Mouse (Mus musculus): Measurements from ENCODE around the gene Srsf1. TPM values are rescaled to one million over a fixed set of nuclear protein-coding genes. Genes with fewer than 3 reads are reported as not detected.

The Srsf1 gene
- polyA plus RNA-seq, 1 experiment from 2014 or later: 334 TPM

GRCm38 (mm10) chr11:88073343-88073875 lies 26.2 kb downstream of the Srsf1 start:
- no peaks in the 10 kb centered on the region for H3K9me3 ChIP-seq (ENCODE audit: control insufficient read depth, low read length)
- H3K27ac ChIP-seq (ENCODE audit: low read depth): no peak overlapping the region
- DNase-seq (ENCODE audit: low spot score): no peak
- no peak overlapping the region for H3K4me3 ChIP-seq (ENCODE audit: low read depth, low read length)
- no peak overlapping the region for H3K9ac ChIP-seq (ENCODE audit: low read length)
- ATAC-seq (replicated peaks; ENCODE audit: low FRiP score, low TSS enrichment, low read depth): no peak
- H3K27me3 ChIP-seq (replicated peaks; ENCODE audit: control insufficient read depth, insufficient read depth, low read length): no peaks in the 10 kb centered on the region
- 74% methylated on average over 14 of the region's 14 CpGs for WGBS
- H3K36me3 ChIP-seq (ENCODE audit: control insufficient read depth, insufficient read depth, low read length): peaks cover 50% of the 10 kb centered on the region
- peaks cover 30% of the 10 kb centered on the region for H3K4me1 ChIP-seq (replicated peaks; ENCODE audit: control insufficient read depth, insufficient read depth, low read length)
- no peak overlapping the region for H3K4me2 ChIP-seq (ENCODE audit: low read length)

- H3K27ac ChIP-seq (ENCODE audit: low read depth): no peak overlapping the region
- no peak for DNase-seq (ENCODE audit: low spot score)
- H3K4me1 ChIP-seq (replicated peaks; ENCODE audit: control insufficient read depth, insufficient read depth, low read length): peaks cover 20% of the 10 kb centered on the region
- WGBS: 84% methylated on average over 1 of the region's 1 CpGs
- H3K9ac ChIP-seq (ENCODE audit: low read length): no peak overlapping the region
- H3K36me3 ChIP-seq (ENCODE audit: control insufficient read depth, insufficient read depth, low read length): peaks cover 73% of the 10 kb centered on the region
- ATAC-seq (replicated peaks; ENCODE audit: low FRiP score, low TSS enrichment, low read depth): no peak
- H3K4me2 ChIP-seq (ENCODE audit: low read length): no peak overlapping the region
- no peaks in the 10 kb centered on the region for H3K27me3 ChIP-seq (replicated peaks; ENCODE audit: control insufficient read depth, insufficient read depth, low read length)
- no peaks in the 10 kb centered on the region for H3K9me3 ChIP-seq (ENCODE audit: control insufficient read depth, low read length)
- H3K4me3 ChIP-seq (ENCODE audit: low read depth, low read length): no peak overlapping the region
Observed at GRCm38 (mm10) chr11:88075701-88076100, 28.5 kb downstream of the Srsf1 start.

GRCm38 (mm10) chr11:88076394-88076793 lies 29.2 kb downstream of the Srsf1 start:
- ATAC-seq (replicated peaks; ENCODE audit: low FRiP score, low TSS enrichment, low read depth) (no peak), DNase-seq (ENCODE audit: low spot score) (no peak)
- 71% methylated on average over 1 of the region's 1 CpGs for WGBS
- Histone ChIP-seq H3K4me3 (ENCODE audit: low read depth, low read length) (no peak overlapping the region), H3K27me3 (replicated peaks; ENCODE audit: control insufficient read depth, insufficient read depth, low read length) (no peaks in the 10 kb centered on the region), H3K4me1 (replicated peaks; ENCODE audit: control insufficient read depth, insufficient read depth, low read length) (peaks cover 13% of the 10 kb centered on the region), H3K36me3 (ENCODE audit: control insufficient read depth, insufficient read depth, low read length) (peaks cover 79% of the 10 kb centered on the region), H3K4me2 (ENCODE audit: low read length) (no peak overlapping the region), H3K9ac (ENCODE audit: low read length) (no peak overlapping the region), H3K27ac (ENCODE audit: low read depth) (no peak overlapping the region), H3K9me3 (ENCODE audit: control insufficient read depth, low read length) (no peaks in the 10 kb centered on the region)

- H3K4me2 ChIP-seq (ENCODE audit: low read length): no peak overlapping the region
- ATAC-seq (replicated peaks; ENCODE audit: low FRiP score, low TSS enrichment, low read depth): no peak
- no peak for DNase-seq (ENCODE audit: low spot score)
- peaks cover 56% of the 10 kb centered on the region for H3K36me3 ChIP-seq (ENCODE audit: control insufficient read depth, insufficient read depth, low read length)
- no peak overlapping the region for H3K9ac ChIP-seq (ENCODE audit: low read length)
- no peak overlapping the region for H3K27ac ChIP-seq (ENCODE audit: low read depth)
- H3K9me3 ChIP-seq (ENCODE audit: control insufficient read depth, low read length): no peaks in the 10 kb centered on the region
- H3K27me3 ChIP-seq (replicated peaks; ENCODE audit: control insufficient read depth, insufficient read depth, low read length): no peaks in the 10 kb centered on the region
- 78% methylated on average over 6 of the region's 6 CpGs for WGBS
- no peak overlapping the region for H3K4me3 ChIP-seq (ENCODE audit: low read depth, low read length)
- peaks cover 11% of the 10 kb centered on the region for H3K4me1 ChIP-seq (replicated peaks; ENCODE audit: control insufficient read depth, insufficient read depth, low read length)
Observed at GRCm38 (mm10) chr11:88083699-88084098, 36.5 kb downstream of the Srsf1 start.

GRCm38 (mm10) chr11:88086737-88087627 lies 39.8 kb downstream of the Srsf1 start:
- H3K4me1 ChIP-seq (replicated peaks; ENCODE audit: control insufficient read depth, insufficient read depth, low read length): peaks cover 11% of the 10 kb centered on the region
- H3K27ac ChIP-seq (ENCODE audit: low read depth): peak overlapping the region; percentile 10; the same call in 1 of the 2 replicates
- DNase-seq (ENCODE audit: low spot score) (peak; percentile 89), ATAC-seq (replicated peaks; ENCODE audit: low FRiP score, low TSS enrichment, low read depth) (peak; percentile 92)
- H3K27me3 ChIP-seq (replicated peaks; ENCODE audit: control insufficient read depth, insufficient read depth, low read length): no peaks in the 10 kb centered on the region
- H3K9ac ChIP-seq (ENCODE audit: low read length): 0 out of 2 replicates have a peak overlapping the region, but pooled peaks have one; percentile 21
- H3K4me2 ChIP-seq (ENCODE audit: low read length): peak overlapping the region; percentile 50
- H3K9me3 ChIP-seq (ENCODE audit: control insufficient read depth, low read length): no peaks in the 10 kb centered on the region
- peaks cover 23% of the 10 kb centered on the region for H3K36me3 ChIP-seq (ENCODE audit: control insufficient read depth, insufficient read depth, low read length)
- 6% methylated on average over 25 of the region's 25 CpGs for WGBS
- peak overlapping the region; percentile 25 for H3K4me3 ChIP-seq (ENCODE audit: low read depth, low read length)

- no peaks in the 10 kb centered on the region for H3K9me3 ChIP-seq (ENCODE audit: control insufficient read depth, low read length)
- H3K27me3 ChIP-seq (replicated peaks; ENCODE audit: control insufficient read depth, insufficient read depth, low read length): no peaks in the 10 kb centered on the region
- H3K9ac ChIP-seq (ENCODE audit: low read length): no peak overlapping the region
- ATAC-seq (replicated peaks; ENCODE audit: low FRiP score, low TSS enrichment, low read depth) (no peak), DNase-seq (ENCODE audit: low spot score) (no peak)
- 75% methylated on average over 5 of the region's 5 CpGs for WGBS
- no peak overlapping the region for H3K4me3 ChIP-seq (ENCODE audit: low read depth, low read length)
- peaks cover 1% of the 10 kb centered on the region; the same call in 1 of the 2 replicates for H3K36me3 ChIP-seq (ENCODE audit: control insufficient read depth, insufficient read depth, low read length)
- H3K4me2 ChIP-seq (ENCODE audit: low read length): no peak overlapping the region
- no peak overlapping the region for H3K27ac ChIP-seq (ENCODE audit: low read depth)
- peaks cover 11% of the 10 kb centered on the region for H3K4me1 ChIP-seq (replicated peaks; ENCODE audit: control insufficient read depth, insufficient read depth, low read length)
Observed at GRCm38 (mm10) chr11:88089150-88089549, 42.0 kb downstream of the Srsf1 start.

GRCm38 (mm10) chr11:88090293-88090692 lies 43.1 kb downstream of the Srsf1 start:
- DNase-seq (ENCODE audit: low spot score) (no peak), ATAC-seq (replicated peaks; ENCODE audit: low FRiP score, low TSS enrichment, low read depth) (no peak)
- H3K27ac ChIP-seq (ENCODE audit: low read depth): no peak overlapping the region
- H3K9me3 ChIP-seq (ENCODE audit: control insufficient read depth, low read length): no peaks in the 10 kb centered on the region
- no peak overlapping the region for H3K4me2 ChIP-seq (ENCODE audit: low read length)
- no peaks in the 10 kb centered on the region for H3K36me3 ChIP-seq (ENCODE audit: control insufficient read depth, insufficient read depth, low read length)
- H3K9ac ChIP-seq (ENCODE audit: low read length): no peak overlapping the region
- H3K4me3 ChIP-seq (ENCODE audit: low read depth, low read length): no peak overlapping the region
- no peaks in the 10 kb centered on the region for H3K27me3 ChIP-seq (replicated peaks; ENCODE audit: control insufficient read depth, insufficient read depth, low read length)
- WGBS: 60% methylated on average over 5 of the region's 5 CpGs
- H3K4me1 ChIP-seq (replicated peaks; ENCODE audit: control insufficient read depth, insufficient read depth, low read length): peaks cover 11% of the 10 kb centered on the region

- Histone ChIP-seq H3K27me3 (replicated peaks; ENCODE audit: control insufficient read depth, insufficient read depth, low read length) (no peaks in the 10 kb centered on the region), H3K4me2 (ENCODE audit: low read length) (no peak overlapping the region), H3K9me3 (ENCODE audit: control insufficient read depth, low read length) (no peaks in the 10 kb centered on the region), H3K27ac (ENCODE audit: low read depth) (no peak overlapping the region), H3K36me3 (ENCODE audit: control insufficient read depth, insufficient read depth, low read length) (no peaks in the 10 kb centered on the region), H3K4me3 (ENCODE audit: low read depth, low read length) (no peak overlapping the region), H3K4me1 (replicated peaks; ENCODE audit: control insufficient read depth, insufficient read depth, low read length) (peaks cover 9% of the 10 kb centered on the region), H3K9ac (ENCODE audit: low read length) (no peak overlapping the region)
- no peak for ATAC-seq (replicated peaks; ENCODE audit: low FRiP score, low TSS enrichment, low read depth)
- WGBS: 82% methylated on average over 1 of the region's 1 CpGs
- DNase-seq (ENCODE audit: low spot score): no peak
Observed at GRCm38 (mm10) chr11:88091949-88092348, 44.8 kb downstream of the Srsf1 start.

Data from intestine, embryonic 14.5 days (tissue).